Mouse (Mus musculus): ENCODE results near the gene Pax2. TPM values are rescaled to one million over a fixed set of nuclear protein-coding genes. Genes with fewer than 3 reads are reported as not detected.

Pax2 gene
- polyA plus RNA-seq (2015; fragmentation: Nextera tagmentation; extraction: Ambion mirVana) = 27.4 and 29.6 TPM in 2 replicates

DNA sequence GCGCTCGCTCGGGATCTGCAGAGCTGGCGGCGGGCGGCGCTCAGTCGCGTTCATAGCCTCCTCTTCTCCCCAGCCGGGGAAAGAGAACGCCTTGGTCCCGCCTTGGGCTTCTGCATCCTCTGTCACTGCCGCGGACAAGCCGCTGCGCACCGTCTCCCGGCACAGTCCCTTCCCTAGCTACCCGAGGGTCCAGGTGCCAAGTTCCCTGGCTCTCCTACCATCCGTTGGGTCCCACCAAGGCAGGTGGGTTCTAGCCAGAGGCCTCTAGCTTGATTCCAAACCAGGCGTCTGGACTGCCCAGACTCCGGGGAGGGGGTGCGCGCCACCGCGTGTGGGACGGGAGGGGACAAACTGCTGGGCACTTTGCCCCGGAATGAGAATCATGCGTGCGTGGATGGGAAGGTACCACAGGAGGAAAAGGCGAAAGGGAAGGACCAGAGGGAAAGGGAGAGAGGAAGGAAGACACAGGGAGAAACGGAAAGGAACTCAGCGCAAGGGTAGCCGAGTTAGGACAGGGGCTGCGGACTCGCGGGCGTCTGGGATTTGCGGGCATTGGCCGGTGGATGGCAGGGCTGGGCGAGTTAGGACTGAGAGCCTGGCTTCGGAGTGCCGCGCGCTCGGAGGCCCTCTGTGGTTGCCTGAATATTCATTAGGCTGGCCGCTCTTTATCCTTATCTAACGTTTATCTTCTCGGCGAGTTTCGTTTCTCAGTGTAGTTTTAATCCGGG, at the start of gene Pax2:
Gene Pax2 (plus strand): TSS at position 353 of the 728 bp plus-strand sequence.
- DNase-seq (ENCODE audit: low spot score) (peak; percentile 52), ATAC-seq (replicated peaks; ENCODE audit: low FRiP score, low read depth) (peak; percentile 30)
- Histone ChIP-seq H3K9ac (ENCODE audit: low read depth, low read length) (peak within 1 kb of the TSS; percentile 80), H3K36me3 (ENCODE audit: insufficient read depth, low read length) (0 out of 2 replicates have a peak, but pooled peaks cover 3% of the 10 kb centered on the region), H3K4me3 (replicated peaks; ENCODE audit: low read depth, low read length) (peak within 1 kb of the TSS; percentile 52), H3K9me3 (replicated peaks; ENCODE audit: low read length) (no peaks in the 10 kb centered on the region), H3K4me2 (ENCODE audit: low read length) (peak within 1 kb of the TSS; percentile 75), H3K27me3 (ENCODE audit: insufficient read depth, low read length) (peaks cover 27% of the 10 kb centered on the region), H3K27ac (peak within 1 kb of the TSS; percentile 92), H3K4me1 (replicated peaks; ENCODE audit: insufficient read depth, low read length) (peaks cover 15% of the 10 kb centered on the region)
- peak; percentile 9; the same call in 1 of the 2 replicates for TF ChIP-seq CTCF (IDR thresholded peaks at IDR 0.05; ENCODE audit: low read depth)
- under 1% methylated on average over 52 of the region's 52 CpGs for WGBS

DNA sequence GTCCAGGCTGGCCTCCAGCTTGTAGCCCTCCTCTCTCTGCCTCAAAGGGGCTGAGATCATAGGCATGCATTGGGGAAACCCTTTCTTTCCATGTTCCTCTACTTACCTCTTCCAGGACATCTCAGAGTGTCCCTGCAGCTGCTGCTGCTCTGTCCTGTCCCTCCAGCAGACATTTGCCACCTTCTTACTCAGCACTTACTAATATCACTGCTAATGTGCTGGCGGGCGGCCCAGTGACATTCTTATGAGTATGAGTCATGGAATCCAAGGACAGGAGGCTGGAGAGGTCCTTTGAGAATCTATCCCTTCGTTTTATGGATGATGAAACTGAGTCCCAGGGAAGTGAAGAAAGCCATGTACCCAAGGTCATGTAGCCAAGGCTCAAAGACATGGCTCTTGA, 47.0 kb upstream of the Pax2 start:
- Histone ChIP-seq H3K4me2 (ENCODE audit: low read length) (no peak overlapping the region), H3K9ac (ENCODE audit: low read depth, low read length) (no peak overlapping the region), H3K4me3 (replicated peaks; ENCODE audit: low read depth, low read length) (no peak overlapping the region), H3K27me3 (ENCODE audit: insufficient read depth, low read length) (no peaks in the 10 kb centered on the region), H3K27ac (no peak overlapping the region), H3K4me1 (replicated peaks; ENCODE audit: insufficient read depth, low read length) (no peaks in the 10 kb centered on the region), H3K36me3 (ENCODE audit: insufficient read depth, low read length) (no peaks in the 10 kb centered on the region), H3K9me3 (replicated peaks; ENCODE audit: low read length) (no peaks in the 10 kb centered on the region)
- DNase-seq (ENCODE audit: low spot score) (no peak), ATAC-seq (replicated peaks; ENCODE audit: low FRiP score, low read depth) (no peak)
- TF ChIP-seq CTCF (IDR thresholded peaks at IDR 0.05; ENCODE audit: low read depth) = no peak
- WGBS = 41% methylated on average over 3 of the region's 3 CpGs

DNA sequence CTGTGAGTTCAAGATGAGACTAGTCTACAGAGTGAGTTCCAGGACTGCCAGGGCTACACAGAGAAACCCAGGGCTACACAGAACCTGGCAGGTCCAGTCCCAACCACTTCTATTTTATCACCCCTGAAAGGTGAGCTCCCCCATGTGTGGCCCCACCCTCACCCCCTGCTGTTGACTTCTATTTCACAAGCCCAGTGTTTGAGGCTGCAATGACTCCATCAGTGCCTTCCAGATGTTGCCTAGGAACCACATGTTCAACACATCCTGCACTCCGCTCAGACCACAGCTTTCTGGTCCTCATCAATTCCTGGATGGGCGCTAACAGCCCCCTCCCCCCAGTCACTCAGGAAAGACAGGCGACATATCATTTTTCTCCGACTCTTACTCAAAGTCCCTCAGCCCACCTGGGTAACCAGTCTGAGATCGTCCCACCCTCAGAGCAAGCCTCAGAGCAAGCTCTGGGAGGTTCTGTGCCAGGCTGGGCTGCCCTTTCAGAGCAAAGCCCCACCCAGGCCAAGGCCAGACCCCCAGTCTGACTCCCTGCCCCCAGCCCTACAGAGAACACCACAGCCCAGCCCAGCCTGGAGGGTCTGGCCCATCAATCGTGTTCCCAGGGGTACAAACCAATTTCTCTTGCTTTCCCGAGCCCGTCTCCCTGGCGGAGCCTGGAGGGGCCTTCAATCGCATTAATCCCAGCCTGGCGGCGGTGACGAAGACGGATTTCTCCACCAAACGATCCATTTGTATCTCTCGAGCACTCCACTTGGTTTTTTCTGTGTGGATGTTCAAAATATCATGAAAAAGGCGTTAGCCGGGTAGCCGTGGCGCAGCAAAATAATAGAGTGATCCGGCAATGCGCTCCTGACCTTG, 38.9 kb upstream of the Pax2 start:
- TF ChIP-seq CTCF (IDR thresholded peaks at IDR 0.05; ENCODE audit: low read depth) = no peak
- no peak overlapping the region for H3K4me2 ChIP-seq (ENCODE audit: low read length)
- ATAC-seq (replicated peaks; ENCODE audit: low FRiP score, low read depth) (no peak), DNase-seq (ENCODE audit: low spot score) (no peak)
- peaks cover 9% of the 10 kb centered on the region; the same call in 1 of the 2 replicates for H3K27me3 ChIP-seq (ENCODE audit: insufficient read depth, low read length)
- H3K9me3 ChIP-seq (replicated peaks; ENCODE audit: low read length) = no peaks in the 10 kb centered on the region
- H3K4me1 ChIP-seq (replicated peaks; ENCODE audit: insufficient read depth, low read length) = peaks cover 12% of the 10 kb centered on the region
- no peak overlapping the region for H3K27ac ChIP-seq
- no peak overlapping the region for H3K9ac ChIP-seq (ENCODE audit: low read depth, low read length)
- WGBS = 76% methylated on average over 22 of the region's 22 CpGs
- no peaks in the 10 kb centered on the region for H3K36me3 ChIP-seq (ENCODE audit: insufficient read depth, low read length)
- H3K4me3 ChIP-seq (replicated peaks; ENCODE audit: low read depth, low read length) = no peak overlapping the region

DNA sequence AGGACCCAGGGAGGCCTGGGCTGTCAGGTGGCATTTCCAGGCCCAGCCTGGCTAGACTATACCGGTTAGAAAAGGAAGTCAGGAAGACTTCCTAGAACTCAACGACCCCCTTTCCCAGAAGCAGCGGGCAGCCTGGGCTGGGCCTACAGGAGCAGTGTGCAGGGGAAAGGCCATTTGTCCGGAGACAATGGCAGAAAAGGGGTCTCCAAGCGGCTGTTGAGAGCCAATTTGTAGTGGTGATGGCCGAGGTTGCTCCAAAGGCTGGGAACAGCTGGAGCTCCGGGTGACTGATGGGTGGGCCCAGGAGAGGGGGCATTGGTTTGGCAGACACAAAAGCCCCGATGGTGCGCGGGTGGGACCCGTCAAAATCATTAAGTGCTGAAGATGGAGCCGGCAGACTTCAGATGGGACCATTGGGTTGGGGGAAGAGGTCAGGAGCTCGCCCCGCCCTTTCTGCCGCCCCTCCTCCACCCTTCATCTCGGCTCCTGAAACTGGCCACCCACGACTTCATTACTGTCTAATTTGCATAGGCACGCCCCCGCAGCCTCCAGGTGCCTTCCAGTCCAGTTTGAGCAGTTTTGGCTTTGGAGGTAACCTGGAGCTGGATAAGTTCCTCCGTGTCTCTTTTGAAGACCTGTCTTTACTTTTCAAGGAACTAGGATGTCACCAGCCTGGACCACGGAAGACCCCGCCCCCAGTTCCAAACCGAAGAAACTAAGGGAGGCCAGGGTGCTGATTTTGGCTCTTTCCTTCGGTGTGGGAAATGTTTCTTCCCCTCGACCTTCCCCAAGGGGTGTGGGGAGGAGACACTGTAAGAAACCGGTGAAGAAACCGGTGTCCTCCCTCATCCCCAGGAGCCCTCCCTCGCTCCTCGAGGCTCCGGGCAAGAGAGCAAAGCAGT, 36.3 kb upstream of the Pax2 start:
- Histone ChIP-seq H3K9me3 (replicated peaks; ENCODE audit: low read length) (no peaks in the 10 kb centered on the region), H3K4me2 (ENCODE audit: low read length) (peak overlapping the region; percentile 83), H3K4me3 (replicated peaks; ENCODE audit: low read depth, low read length) (peak overlapping the region; percentile 31; the same call in 1 of the 2 replicates), H3K36me3 (ENCODE audit: insufficient read depth, low read length) (no peaks in the 10 kb centered on the region), H3K27ac (peak overlapping the region; percentile 70), H3K9ac (ENCODE audit: low read depth, low read length) (peak overlapping the region; percentile 56), H3K27me3 (ENCODE audit: insufficient read depth, low read length) (peaks cover 12% of the 10 kb centered on the region; the same call in 1 of the 2 replicates), H3K4me1 (replicated peaks; ENCODE audit: insufficient read depth, low read length) (peaks cover 12% of the 10 kb centered on the region)
- peak; percentile 45 for DNase-seq (ENCODE audit: low spot score)
- 5% methylated on average over 30 of the region's 30 CpGs for WGBS
- no peak for TF ChIP-seq CTCF (IDR thresholded peaks at IDR 0.05; ENCODE audit: low read depth)
- ATAC-seq (replicated peaks; ENCODE audit: low FRiP score, low read depth) = peak; percentile 37; the same call in 1 of the 2 replicates

DNA sequence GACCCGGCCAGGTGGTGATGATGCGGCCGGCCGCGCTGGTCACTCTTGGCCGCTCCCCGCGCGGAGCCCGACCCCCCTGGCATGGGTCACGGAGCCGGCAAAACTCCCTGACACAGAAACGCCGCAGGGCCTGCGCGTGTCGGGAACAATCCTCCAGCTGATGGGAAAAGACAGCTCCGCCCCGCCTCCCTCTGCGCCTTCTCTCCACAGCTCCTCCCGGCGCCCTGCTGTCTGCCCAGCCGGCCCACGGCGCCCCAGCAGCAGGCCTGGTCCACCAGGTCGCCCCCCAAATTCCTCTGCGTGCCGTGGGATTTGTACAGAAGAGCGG, 35.7 kb upstream of the Pax2 start:
- peak; percentile 67 for ATAC-seq (replicated peaks; ENCODE audit: low FRiP score, low read depth)

More for the DNA sequence above, 35.7 kb upstream of the Pax2 start:
- Histone ChIP-seq H3K9me3 (replicated peaks; ENCODE audit: low read length) (no peaks in the 10 kb centered on the region), H3K9ac (ENCODE audit: low read depth, low read length) (peak overlapping the region; percentile 56), H3K36me3 (ENCODE audit: insufficient read depth, low read length) (no peaks in the 10 kb centered on the region), H3K27me3 (ENCODE audit: insufficient read depth, low read length) (peaks cover 12% of the 10 kb centered on the region; the same call in 1 of the 2 replicates), H3K4me2 (ENCODE audit: low read length) (peak overlapping the region; percentile 83), H3K27ac (peak overlapping the region; percentile 70), H3K4me3 (replicated peaks; ENCODE audit: low read depth, low read length) (peak overlapping the region; percentile 31; the same call in 1 of the 2 replicates), H3K4me1 (replicated peaks; ENCODE audit: insufficient read depth, low read length) (peaks cover 12% of the 10 kb centered on the region)
- TF ChIP-seq CTCF (IDR thresholded peaks at IDR 0.05; ENCODE audit: low read depth) = no peak
- WGBS = 0% methylated on average over 29 of the region's 29 CpGs
- peak; percentile 82 for DNase-seq (ENCODE audit: low spot score)
